Mouse (Mus musculus) spleen, postnatal 10 days (tissue): ENCODE measurements around the gene Mei1.

Source experiments
- DNase-seq, 2 experiments: peaks; one replicate each; pipeline ENCODE4 v3.0.0; 2021 to 2022; ENCODE audit warnings: low spot score in 2 of 2

Mei1 gene

GRCm38 (mm10) chr15:82069898-82070297 lies at the start of gene Mei1:
TSS of gene Mei1 (plus strand) at chr15:82069996.
- no peak for DNase-seq

GRCm38 (mm10) chr15:82022535-82023088 lies 47.2 kb upstream of the Mei1 start:
- DNase-seq: no peak

DNA sequence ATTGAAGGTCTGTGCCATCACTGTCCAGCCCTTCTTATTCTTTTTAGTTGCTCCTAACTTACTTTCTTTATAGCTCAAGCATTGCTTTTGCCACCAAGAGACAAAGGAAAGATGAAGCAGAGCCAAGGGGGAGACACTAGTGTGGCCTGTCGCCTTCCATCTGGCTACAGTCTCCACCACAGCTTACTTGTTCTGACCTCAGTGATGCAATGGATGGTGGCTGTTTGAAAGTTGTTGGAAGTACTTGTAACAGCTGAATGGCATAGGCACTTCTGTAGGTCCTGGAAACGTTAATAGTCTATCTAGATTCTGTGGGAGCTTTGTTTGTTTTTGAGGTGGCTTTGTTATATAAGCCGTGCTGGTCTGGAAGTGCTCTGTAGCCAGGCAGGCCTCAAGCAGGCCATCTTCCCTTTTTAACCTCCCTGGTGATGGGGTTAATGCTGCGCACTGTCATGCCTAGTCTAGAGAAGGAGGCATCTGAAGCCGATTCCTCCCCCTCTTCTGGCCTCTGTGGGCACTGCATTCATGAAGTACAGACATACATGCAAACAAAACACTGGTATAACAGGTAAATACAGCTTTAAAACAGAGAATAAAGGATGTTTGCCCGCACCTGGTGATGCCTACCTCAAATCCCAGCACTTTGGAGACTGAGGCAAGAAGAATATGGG lies 45.7 kb upstream of the Mei1 start:
- no peak for DNase-seq

GRCm38 (mm10) chr15:82027276-82027675 lies 42.5 kb upstream of the Mei1 start:
- no peak for DNase-seq

DNA sequence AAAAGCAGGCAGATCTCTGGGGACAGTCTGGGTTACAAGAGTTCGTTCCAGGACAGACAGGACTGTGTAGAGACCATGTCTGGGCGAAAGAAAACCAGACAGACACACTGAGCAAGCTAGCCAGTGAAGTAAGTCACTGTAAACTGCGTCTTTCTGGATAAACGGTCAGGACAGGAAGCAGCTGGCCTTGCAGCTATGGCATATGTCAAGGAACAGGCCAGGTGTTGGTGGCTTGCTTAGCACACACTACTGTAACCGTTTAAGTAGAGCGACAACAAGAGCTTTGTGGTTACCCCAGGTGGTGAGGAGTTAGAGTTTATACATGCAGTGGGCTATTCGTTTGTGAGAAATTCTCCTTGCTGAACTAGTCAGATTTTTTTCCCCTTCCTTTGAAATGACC lies 42.1 kb upstream of the Mei1 start:
- DNase-seq: peak in 1 of 2 experiments; percentile 35

DNA sequence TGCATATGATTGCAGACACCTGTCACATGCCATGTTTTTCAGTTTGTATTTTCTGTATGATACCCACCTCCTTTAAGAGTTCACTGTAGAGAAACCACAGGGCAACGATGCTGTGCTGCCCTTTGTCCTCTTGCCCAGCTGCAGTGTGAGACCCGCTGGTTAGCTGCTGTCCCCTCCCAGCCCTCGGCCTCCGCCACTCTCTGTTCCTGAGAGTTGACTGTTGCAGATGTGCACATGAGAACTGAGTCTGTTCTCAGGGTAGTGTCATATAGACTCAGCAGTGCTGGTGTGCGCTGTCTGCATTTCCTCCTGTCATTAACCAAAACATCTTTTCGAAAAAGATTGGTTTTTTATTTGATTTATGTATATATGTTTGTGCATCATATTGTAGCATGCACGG lies 37.4 kb upstream of the Mei1 start:
- DNase-seq: no peak

- DNase-seq: no peak
Measured at GRCm38 (mm10) chr15:82033762-82034161, 36.0 kb upstream of the Mei1 start, which contains the start of gene Desi1. TSS of gene Desi1 (minus strand) at chr15:82033862.

GRCm38 (mm10) chr15:82035904-82036689 lies 33.7 kb upstream of the Mei1 start:
- DNase-seq: peak in 1 of 2 experiments; percentile 54

DNA sequence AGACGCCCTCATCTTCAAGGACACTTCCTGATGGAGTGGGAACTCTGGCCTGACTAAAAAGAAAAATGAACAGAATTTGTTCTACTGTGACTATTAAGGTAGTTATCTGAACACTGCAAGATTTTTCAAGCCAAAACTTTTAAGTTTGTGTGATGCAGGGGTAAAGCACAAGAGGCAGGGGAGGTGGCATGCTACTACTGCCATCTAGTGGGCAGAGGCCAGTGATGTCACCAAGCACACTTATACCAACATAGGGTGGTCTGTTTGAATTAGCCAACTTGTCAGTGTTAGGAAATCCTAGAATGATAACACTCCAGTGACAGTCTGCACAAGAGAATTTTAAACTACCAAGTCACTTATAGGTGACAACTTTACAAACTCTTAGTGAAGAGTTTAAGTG lies 29.1 kb upstream of the Mei1 start:
- DNase-seq: peak in 1 of 2 experiments; percentile 65

DNA sequence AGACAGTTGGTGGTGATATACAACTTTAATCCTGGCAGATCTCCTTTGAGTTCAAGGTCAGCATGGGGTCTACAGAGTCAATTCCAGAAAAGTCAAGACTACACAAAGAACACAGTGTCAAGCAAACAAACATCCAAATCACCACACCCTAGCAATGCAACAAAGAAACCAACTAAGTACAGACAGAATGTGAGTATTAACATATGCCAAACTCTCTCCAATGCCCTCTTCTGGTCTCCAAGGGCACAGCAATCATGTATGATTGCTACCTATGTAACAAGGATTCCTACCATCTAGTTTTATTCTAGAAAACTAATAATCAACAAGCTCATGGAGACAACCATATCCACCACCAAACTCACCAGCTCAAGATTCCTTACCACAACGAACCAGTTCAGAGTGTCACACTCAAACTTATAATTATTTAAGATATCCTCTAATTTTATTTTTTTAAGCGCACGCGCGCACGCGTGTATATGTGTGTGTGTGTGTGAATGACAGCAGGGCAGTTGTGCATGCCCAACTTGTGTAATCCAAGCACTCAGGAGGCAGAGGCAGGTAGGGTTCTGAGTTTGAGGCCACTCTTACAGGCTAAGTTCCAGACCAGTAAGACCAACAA lies 25.5 kb upstream of the Mei1 start:
- DNase-seq: peak in 1 of 2 experiments; percentile 55

DNA sequence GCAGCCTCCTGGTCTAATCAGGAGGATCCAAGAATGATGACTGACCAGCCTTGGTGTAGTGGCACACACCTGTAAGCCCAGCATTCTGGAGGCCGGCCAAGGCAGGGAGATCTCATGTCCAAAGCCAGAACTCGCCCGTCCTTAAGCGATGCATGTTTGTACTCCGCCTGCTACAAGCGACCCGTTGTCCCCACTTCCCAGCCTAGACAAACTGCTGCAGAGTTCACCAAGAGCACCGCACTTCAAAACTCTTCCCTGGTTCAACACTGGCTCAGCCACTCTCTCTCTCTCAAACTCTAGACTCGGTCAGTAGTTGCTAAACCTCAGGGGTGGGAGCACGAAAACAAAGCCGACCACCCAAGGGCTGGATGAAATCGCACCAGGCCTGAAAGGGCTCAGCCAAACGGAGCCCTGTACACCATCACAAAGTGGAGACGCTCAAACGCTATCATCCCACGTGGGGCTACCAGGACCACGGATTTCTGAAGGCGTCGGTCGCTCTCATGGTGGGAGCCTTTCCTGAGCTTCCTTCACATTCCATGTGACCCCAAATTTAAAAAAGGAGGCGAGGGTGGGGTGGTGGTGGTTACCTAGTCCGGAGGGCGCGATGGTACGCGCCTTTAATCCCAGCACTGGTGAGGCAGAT lies 23.4 kb upstream of the Mei1 start:
- peak; percentile 19 to 36 for DNase-seq

DNA sequence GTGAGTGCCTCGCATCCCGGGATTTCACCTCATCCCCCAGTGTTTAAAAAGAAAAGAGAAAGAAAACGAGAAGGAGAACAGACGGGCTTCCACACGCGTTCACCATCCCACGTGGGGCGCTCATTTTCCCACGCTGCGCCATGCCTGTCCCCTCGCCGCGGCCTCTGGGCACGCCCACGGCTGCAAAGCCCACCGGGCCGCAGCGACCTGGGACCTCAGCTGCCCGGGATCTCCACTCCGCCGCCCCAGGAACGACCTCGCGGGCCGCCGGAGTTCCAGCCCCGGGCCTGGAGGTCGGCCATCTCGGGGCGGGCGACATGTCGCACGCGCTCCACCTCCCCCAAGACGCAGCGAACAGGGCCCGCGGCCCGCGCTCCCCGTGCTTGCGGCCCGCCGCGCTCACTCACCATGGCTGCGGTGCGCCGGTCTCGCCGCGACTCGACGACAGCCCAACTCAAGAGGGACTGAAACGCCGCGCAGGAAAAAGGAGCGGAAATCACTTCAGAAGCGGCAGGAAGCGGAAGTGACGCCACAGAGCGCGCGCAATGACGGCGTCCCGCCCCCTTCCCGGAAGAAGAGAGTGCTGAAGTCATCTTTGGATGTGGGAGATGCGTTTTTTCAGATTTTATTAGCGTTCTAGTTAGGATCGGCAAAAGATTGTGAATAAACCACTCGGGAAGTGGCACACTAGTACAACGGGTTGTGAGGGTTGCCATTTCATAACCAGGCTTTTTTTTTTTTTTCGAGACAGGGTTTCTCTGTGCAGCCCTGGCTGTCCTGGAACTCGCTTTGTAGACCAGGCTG lies 22.5 kb upstream of the Mei1 start, which contains the start of gene Snu13:
Gene Snu13, minus strand, starts transcription at position 519 of the 804 bp plus-strand sequence.
- peak; percentile 87 to 95 for DNase-seq

DNA sequence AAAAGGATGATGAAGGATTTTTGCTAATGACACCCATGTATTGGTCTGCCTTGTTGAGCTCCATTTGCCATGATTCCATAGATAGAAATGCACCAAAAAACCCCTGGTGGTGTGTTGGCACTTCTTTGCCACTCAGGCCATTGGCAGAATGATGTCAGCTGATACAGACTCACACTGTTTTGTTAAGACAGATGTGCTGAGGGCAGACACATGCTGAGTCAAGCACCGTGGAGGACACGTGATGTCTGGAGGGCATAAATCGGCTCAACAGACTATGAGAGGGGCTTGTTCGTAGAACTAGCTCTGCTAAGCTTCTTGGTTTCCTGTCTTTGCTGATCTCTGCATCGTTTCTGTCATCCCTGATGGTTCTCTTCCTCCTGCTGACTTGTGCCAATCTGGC lies 17.3 kb upstream of the Mei1 start:
- DNase-seq: no peak

GRCm38 (mm10) chr15:82058719-82059201 lies 11.0 kb upstream of the Mei1 start, which contains the start of gene 4930407I10Rik:
TSS of gene 4930407I10Rik (plus strand) at chr15:82059151.
- no peak for DNase-seq

GRCm38 (mm10) chr15:82063909-82064308 lies 5.9 kb upstream of the Mei1 start:
- no peak for DNase-seq

GRCm38 (mm10) chr15:82065511-82065910 lies 4.3 kb upstream of the Mei1 start:
- DNase-seq: peak; percentile 31 to 65

- DNase-seq: no peak
Measured at GRCm38 (mm10) chr15:82071816-82072469, 2.1 kb downstream of the Mei1 start.

DNA sequence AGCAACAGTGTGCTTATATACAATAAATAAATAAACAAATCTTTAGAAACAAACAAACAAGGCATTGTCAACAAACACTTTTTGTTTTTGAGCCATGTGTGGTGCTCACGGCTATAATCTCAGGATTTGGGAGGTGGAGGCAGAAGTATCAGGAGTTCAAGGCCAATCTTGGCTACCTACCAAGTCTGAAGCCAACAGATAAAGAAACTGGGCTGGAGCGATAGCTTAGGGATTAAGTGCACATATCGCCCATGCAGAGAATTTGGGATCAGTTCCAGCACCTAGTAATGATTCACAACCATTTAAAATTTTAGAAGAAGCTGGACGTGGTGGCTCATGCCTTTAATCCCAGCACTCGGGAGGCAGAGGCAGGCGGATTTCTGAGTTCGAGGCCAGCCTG lies 3.7 kb downstream of the Mei1 start:
- no peak for DNase-seq

- no peak for DNase-seq
Measured at GRCm38 (mm10) chr15:82079883-82080282, 10.1 kb downstream of the Mei1 start.

DNA sequence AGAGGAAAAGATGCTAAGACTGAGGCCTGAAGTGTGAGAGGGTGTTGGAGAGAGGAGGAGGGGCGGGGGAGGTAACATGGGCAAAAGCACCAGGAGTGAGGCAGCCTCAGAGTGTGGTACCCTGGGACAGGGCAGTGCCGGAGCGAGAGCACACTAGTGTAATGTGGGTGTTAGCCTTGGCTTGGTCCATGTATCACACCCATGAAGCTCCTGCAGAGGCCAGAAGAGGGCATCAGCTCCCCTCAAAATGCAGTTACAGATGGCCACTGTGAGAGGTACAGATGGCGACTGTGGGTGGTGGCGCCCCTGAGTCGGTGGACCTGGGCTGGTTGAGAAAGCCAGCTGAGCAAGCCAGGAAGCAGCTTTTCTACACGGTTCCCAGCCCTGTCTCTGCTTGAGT lies 11.4 kb downstream of the Mei1 start:
- peak in 1 of 2 experiments; percentile 49 for DNase-seq
